Mouse (Mus musculus): ENCODE results near the gene Spata7. TPM values are rescaled to one million over a fixed set of nuclear protein-coding genes. Genes with fewer than 3 reads are reported as not detected.

Gene Spata7
- polyA plus RNA-seq, 1 experiment from 2014 or later: 4.4 TPM

DNA sequence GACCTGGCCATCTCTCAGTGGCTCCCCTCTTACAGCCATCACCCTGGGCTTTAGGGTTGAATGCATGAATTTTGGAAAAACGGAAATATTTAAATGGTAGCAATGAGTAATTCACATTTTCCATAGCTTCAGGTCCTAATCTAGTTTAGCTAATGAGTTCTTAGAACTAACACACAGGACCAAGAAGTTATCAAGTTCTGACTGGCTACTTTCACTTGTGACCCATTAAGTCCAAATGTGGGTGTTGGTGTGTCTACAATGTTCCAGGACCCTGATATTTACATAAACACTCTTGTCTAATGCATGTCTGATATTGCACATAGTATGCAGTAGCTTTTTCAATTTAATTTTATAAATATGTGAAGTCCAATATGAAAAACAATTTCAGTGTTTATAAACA lies 22.7 kb upstream of the Spata7 start:
- no peak overlapping the region for H3K4me3 ChIP-seq (ENCODE audit: low read depth, low read length)
- ATAC-seq (ENCODE audit: low FRiP score, low TSS enrichment) (no peak), DNase-seq (ENCODE audit: low spot score) (no peak)
- H3K27me3 ChIP-seq (ENCODE audit: control insufficient read depth, insufficient read depth, low read length): no peaks in the 10 kb centered on the region
- no peak overlapping the region for H3K9ac ChIP-seq (ENCODE audit: low read length)
- no peaks in the 10 kb centered on the region for H3K9me3 ChIP-seq (ENCODE audit: control insufficient read depth, low read length)
- no peaks in the 10 kb centered on the region for H3K36me3 ChIP-seq (ENCODE audit: control insufficient read depth, insufficient read depth, low read length)
- TF ChIP-seq EP300 (optimal IDR thresholded peaks at IDR 0.05) (no peak), CTCF (IDR thresholded peaks at IDR 0.05; ENCODE audit: low read depth) (no peak)
- H3K4me2 ChIP-seq (replicated peaks; ENCODE audit: low read depth): no peak overlapping the region
- no peak overlapping the region for H3K27ac ChIP-seq (replicated peaks)
- H3K4me1 ChIP-seq (replicated peaks; ENCODE audit: control insufficient read depth, insufficient read depth): no peaks in the 10 kb centered on the region
- 67% methylated on average over 1 of the region's 1 CpGs for WGBS

DNA sequence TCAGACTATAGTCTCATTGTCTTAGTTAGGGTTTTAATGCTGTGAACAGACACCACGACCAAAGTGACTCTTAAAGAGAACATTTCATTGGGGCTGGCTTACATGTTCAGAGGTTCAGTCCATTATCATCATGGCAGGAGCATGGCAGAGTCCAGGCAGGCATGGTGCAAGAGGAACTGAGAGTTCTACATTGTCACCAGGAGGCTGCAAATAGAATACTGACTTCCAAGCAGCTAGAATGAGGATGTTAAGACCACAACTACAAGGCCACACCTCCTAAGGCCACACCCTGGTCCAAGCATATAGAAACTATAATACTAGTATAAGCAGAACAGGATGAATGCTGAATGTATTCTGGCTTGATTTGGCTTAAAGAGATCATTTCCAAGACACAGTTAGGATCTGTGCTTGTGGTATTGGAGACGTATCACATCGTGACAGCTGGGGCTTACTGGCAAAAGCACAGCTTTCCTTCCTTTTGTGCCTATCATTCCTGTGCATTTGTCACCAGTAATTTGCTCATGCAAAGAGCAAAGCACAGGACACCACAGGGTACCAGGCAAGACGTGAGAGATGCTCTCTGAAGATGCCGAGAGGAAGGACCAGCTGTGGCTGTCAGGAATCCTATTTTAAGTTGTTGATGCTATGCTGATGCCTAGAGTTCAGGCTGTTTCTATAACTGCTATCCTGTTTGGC lies 21.2 kb upstream of the Spata7 start:
- Histone ChIP-seq H3K27ac (replicated peaks) (no peak overlapping the region), H3K4me3 (ENCODE audit: low read depth, low read length) (no peak overlapping the region), H3K36me3 (ENCODE audit: control insufficient read depth, insufficient read depth, low read length) (no peaks in the 10 kb centered on the region), H3K4me1 (replicated peaks; ENCODE audit: control insufficient read depth, insufficient read depth) (no peaks in the 10 kb centered on the region), H3K4me2 (replicated peaks; ENCODE audit: low read depth) (no peak overlapping the region), H3K27me3 (ENCODE audit: control insufficient read depth, insufficient read depth, low read length) (no peaks in the 10 kb centered on the region), H3K9ac (ENCODE audit: low read length) (no peak overlapping the region), H3K9me3 (ENCODE audit: control insufficient read depth, low read length) (no peaks in the 10 kb centered on the region)
- ATAC-seq (ENCODE audit: low FRiP score, low TSS enrichment): no peak
- TF ChIP-seq CTCF (IDR thresholded peaks at IDR 0.05; ENCODE audit: low read depth) (no peak), EP300 (optimal IDR thresholded peaks at IDR 0.05) (no peak)
- no peak for DNase-seq (ENCODE audit: low spot score)
- 65% methylated on average over 5 of the region's 5 CpGs for WGBS

- H3K9ac ChIP-seq (ENCODE audit: low read length): no peak overlapping the region
- WGBS: 66% methylated on average over 3 of the region's 3 CpGs
- H3K4me2 ChIP-seq (replicated peaks; ENCODE audit: low read depth): no peak overlapping the region
- TF ChIP-seq CTCF (IDR thresholded peaks at IDR 0.05; ENCODE audit: low read depth) (no peak), EP300 (optimal IDR thresholded peaks at IDR 0.05) (no peak)
- no peak overlapping the region for H3K4me3 ChIP-seq (ENCODE audit: low read depth, low read length)
- H3K27ac ChIP-seq (replicated peaks): no peak overlapping the region
- H3K9me3 ChIP-seq (ENCODE audit: control insufficient read depth, low read length): no peaks in the 10 kb centered on the region
- H3K27me3 ChIP-seq (ENCODE audit: control insufficient read depth, insufficient read depth, low read length): no peaks in the 10 kb centered on the region
- H3K36me3 ChIP-seq (ENCODE audit: control insufficient read depth, insufficient read depth, low read length): no peaks in the 10 kb centered on the region
- no peak for DNase-seq (ENCODE audit: low spot score)
- H3K4me1 ChIP-seq (replicated peaks; ENCODE audit: control insufficient read depth, insufficient read depth): no peaks in the 10 kb centered on the region
- ATAC-seq (ENCODE audit: low FRiP score, low TSS enrichment): no peak
Observed at GRCm38 (mm10) chr12:98610341-98610740, 17.6 kb upstream of the Spata7 start.

DNA sequence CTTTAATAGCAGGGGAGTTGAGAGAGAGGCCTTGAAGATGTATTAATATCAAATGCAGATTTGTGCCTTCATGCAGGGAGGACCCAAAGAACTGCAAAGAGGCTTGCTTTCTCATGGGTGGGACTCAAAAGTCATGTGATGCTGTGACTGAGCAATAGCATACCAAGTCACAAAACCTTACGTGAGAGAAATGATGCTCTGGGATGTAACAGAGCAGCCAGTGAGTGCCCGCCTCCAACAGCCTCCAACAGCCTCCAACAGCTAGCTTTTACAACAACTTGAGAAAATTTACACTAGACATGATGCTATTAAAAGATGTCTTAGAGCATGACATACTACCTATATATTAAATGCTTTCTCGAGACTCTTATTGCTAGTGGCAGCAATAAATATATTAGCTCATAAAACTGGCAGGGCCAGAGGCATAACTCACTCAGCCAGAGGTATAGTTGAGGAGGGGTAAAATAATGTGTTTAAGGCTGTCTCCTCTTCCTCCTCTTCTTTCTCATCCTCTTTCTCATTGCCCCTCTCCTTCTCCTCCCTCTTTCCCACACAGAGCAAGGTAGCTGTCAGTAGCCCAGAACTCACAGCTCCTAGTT lies 12.9 kb upstream of the Spata7 start:
- no peak overlapping the region for H3K9ac ChIP-seq (ENCODE audit: low read length)
- H3K36me3 ChIP-seq (ENCODE audit: control insufficient read depth, insufficient read depth, low read length): no peaks in the 10 kb centered on the region
- H3K4me1 ChIP-seq (replicated peaks; ENCODE audit: control insufficient read depth, insufficient read depth): no peaks in the 10 kb centered on the region
- no peak for ATAC-seq (ENCODE audit: low FRiP score, low TSS enrichment)
- no peak for DNase-seq (ENCODE audit: low spot score)
- H3K4me3 ChIP-seq (ENCODE audit: low read depth, low read length): no peak overlapping the region
- H3K27ac ChIP-seq (replicated peaks): no peak overlapping the region
- H3K27me3 ChIP-seq (ENCODE audit: control insufficient read depth, insufficient read depth, low read length): no peaks in the 10 kb centered on the region
- no peaks in the 10 kb centered on the region for H3K9me3 ChIP-seq (ENCODE audit: control insufficient read depth, low read length)
- H3K4me2 ChIP-seq (replicated peaks; ENCODE audit: low read depth): no peak overlapping the region
- TF ChIP-seq CTCF (IDR thresholded peaks at IDR 0.05; ENCODE audit: low read depth): no peak
- no peak for TF ChIP-seq EP300 (optimal IDR thresholded peaks at IDR 0.05)
- 75% methylated on average over 3 of the region's 3 CpGs for WGBS

- ATAC-seq (ENCODE audit: low FRiP score, low TSS enrichment) (no peak), DNase-seq (ENCODE audit: low spot score) (no peak)
- Histone ChIP-seq H3K9ac (ENCODE audit: low read length) (no peak overlapping the region), H3K4me2 (replicated peaks; ENCODE audit: low read depth) (no peak overlapping the region), H3K27ac (replicated peaks) (no peak overlapping the region), H3K9me3 (ENCODE audit: control insufficient read depth, low read length) (no peaks in the 10 kb centered on the region), H3K36me3 (ENCODE audit: control insufficient read depth, insufficient read depth, low read length) (no peaks in the 10 kb centered on the region), H3K4me3 (ENCODE audit: low read depth, low read length) (no peak overlapping the region), H3K27me3 (ENCODE audit: control insufficient read depth, insufficient read depth, low read length) (no peaks in the 10 kb centered on the region), H3K4me1 (replicated peaks; ENCODE audit: control insufficient read depth, insufficient read depth) (no peaks in the 10 kb centered on the region)
- no peak for TF ChIP-seq EP300 (optimal IDR thresholded peaks at IDR 0.05)
- TF ChIP-seq CTCF (IDR thresholded peaks at IDR 0.05; ENCODE audit: low read depth): no peak
- WGBS: 55% methylated on average over 5 of the region's 5 CpGs
Observed at GRCm38 (mm10) chr12:98615746-98616145, 12.2 kb upstream of the Spata7 start.

GRCm38 (mm10) chr12:98619496-98619895 lies 8.5 kb upstream of the Spata7 start:
- Histone ChIP-seq H3K9ac (ENCODE audit: low read length) (no peak overlapping the region), H3K27me3 (ENCODE audit: control insufficient read depth, insufficient read depth, low read length) (no peaks in the 10 kb centered on the region), H3K4me3 (ENCODE audit: low read depth, low read length) (no peak overlapping the region), H3K36me3 (ENCODE audit: control insufficient read depth, insufficient read depth, low read length) (no peaks in the 10 kb centered on the region), H3K9me3 (ENCODE audit: control insufficient read depth, low read length) (no peaks in the 10 kb centered on the region), H3K27ac (replicated peaks) (no peak overlapping the region), H3K4me2 (replicated peaks; ENCODE audit: low read depth) (no peak overlapping the region), H3K4me1 (replicated peaks; ENCODE audit: control insufficient read depth, insufficient read depth) (no peaks in the 10 kb centered on the region)
- no peak for DNase-seq (ENCODE audit: low spot score)
- ATAC-seq (ENCODE audit: low FRiP score, low TSS enrichment): no peak
- WGBS: 61% methylated on average over 2 of the region's 2 CpGs
- no peak for TF ChIP-seq EP300 (optimal IDR thresholded peaks at IDR 0.05)
- TF ChIP-seq CTCF (IDR thresholded peaks at IDR 0.05; ENCODE audit: low read depth): no peak
